Mouse (Mus musculus): ENCODE measurements around the gene Khdrbs1.
A peak's percentile ranks its signal among the peaks of the same experiment; 100 is the strongest.
"Not testable (repeated sequence)": the region's sequence is repeated elsewhere in the genome, so short reads cannot be mapped to it uniquely, and the experiment has no call there.

The Khdrbs1 gene

DNA sequence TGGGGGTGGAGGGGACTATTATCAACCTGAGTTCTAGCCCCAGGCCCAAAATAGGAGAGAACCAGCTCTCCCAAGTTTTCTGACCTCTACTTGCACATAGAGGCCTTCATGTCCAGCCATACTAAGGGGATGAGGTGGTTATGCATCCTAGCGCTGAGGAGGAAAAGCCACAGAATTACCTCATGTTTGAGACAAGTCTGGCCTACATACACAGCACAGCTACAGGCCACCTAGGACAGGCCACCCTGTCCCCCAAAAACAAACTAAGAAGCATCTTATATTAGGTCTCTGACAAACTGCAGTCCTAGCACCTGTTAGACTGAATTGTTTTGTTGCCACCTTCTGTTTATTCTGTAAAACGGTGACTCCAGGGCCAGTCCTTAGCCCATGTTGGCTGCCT lies 1.4 kb upstream of the Khdrbs1 start:
- no peak for DNase-seq (ENCODE audit: low read depth, low spot score)

DNA sequence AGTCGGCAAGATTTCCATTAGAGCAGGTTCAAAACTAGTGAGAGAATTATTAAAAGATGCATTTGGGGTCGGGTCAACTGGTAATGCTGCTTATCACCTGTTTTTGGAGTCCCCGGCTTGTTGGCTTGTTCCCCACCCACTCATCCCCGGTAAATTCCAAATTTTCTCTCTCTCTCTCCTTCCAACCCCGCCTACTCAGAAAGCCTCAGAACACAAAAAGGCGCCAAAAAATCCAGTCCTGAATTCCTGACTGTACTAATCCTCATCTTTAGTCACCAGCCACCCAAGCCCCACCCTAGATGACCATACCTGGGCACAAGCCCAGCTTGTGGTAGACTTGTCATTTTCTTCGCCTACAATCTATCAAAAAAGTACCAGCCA lies 897 bp upstream of the Khdrbs1 start:
- DNase-seq (ENCODE audit: low read depth, low spot score) = peak; percentile 56

DNA sequence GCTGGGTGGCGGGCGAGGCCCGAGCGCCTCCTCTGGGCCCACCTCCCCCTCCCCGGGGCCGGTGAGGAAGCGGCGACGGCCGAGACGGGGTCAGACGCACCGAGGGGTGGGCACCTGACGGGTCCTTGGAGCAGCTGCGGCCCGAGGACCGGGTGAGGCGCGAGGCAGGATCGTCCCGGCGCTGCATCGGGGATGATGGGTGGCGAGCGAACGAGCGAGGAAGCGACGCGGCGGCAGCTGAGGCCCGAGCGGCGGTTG lies 200 bp downstream of the Khdrbs1 start:
- no peak for DNase-seq (ENCODE audit: low read depth, low spot score)

DNA sequence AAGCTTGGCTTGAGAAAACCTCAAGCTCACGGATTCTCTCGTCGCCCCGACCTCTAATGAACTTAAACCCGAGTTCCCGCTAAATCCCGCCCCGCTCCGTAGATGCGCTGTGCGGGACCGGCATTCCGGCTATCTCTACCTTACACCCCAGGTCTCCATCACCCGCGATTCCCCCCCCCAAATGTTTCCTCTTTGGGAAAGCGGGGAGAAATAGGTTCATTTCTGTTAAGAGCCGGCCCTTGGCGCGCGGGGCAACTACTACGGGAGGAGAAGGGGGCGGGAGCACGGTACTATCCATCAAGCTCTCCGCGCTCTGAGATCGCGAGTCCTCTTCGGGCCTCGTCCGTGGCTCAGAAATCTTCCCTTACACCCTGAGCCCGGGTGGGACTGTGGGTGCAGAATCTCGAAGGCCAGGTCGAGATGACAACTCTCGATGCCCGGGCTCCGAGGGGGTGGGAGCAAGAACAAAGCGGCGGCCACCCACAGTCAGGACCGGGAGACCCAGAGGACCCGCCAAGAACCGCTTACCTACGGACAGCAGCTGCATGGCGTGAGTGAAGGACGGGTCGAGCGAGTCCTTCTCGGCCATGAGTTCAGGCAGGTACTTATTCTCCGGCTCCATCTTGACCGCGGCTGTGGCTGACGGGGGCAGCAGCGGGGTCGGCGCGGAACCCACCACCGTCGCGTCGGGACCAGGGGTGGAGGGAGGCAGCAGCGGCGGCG lies 691 bp downstream of the Khdrbs1 start:
- DNase-seq (ENCODE audit: low read depth, low spot score) = peak; percentile 35

DNA sequence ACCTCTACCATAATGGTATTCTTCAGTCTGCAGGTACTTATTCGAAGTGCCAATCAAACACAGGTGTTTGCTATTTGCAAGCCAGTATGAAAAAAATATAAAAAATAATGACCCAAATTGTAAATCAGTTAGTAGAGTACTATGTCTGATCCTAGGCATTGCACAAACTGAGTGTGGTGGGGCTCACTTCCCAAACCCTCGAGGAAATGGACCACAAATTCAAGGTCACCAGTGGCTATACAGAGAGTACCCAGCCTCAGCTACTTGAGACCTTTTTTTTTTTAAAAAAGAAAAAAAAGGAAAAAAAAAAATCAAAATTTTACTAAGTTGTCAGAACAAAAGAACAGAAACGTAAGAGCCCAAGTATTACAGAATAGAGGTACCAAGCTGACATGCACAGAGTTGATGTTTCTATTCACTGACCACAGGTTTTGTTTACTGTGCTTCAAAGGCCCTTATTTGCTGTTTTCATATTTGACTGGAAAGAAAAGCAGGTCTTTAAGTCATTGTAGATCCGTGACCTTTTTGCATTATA lies 2.9 kb downstream of the Khdrbs1 start:
- DNase-seq (ENCODE audit: low read depth, low spot score) = no peak

DNA sequence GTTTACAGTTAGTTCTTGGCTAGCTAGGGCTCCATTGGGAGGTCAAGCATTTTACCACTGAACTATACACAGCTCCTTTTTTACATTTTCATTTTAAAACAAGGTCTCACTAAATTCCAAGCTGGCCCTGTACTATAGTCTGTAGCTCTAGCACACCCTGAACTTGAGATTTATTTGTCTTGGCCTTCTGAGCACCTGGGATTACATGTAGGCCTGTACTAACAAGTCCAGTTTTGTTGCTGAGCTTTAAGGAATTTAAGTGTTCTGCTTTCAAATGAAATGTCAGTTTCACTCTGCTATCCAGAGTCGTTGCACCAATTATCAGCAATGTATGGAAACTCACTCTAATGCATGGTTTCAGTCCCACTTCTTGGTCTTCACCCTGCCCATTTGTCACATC lies 5.9 kb downstream of the Khdrbs1 start:
- DNase-seq (ENCODE audit: low read depth, low spot score) = no peak

DNA sequence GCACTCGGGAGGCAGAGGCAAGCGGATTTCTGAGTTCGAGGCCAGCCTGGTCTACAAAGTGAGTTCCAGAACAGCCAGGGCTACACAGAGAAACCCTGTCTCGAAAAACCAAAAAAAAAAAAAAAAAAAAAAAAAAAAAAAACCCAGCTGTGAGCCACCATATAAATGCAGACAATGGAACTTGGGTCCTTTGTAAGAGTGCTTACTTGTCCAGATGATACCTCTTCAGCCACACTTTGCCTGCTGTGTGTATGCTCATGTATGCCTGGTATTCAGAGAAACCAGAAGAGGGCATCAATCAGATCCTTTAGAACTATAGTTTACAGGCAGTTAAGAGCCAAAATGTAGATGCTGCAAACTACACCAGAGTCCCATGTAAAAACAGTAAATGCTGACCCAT lies 6.6 kb downstream of the Khdrbs1 start:
- not testable (repeated sequence) for DNase-seq (ENCODE audit: low read depth, low spot score)

DNA sequence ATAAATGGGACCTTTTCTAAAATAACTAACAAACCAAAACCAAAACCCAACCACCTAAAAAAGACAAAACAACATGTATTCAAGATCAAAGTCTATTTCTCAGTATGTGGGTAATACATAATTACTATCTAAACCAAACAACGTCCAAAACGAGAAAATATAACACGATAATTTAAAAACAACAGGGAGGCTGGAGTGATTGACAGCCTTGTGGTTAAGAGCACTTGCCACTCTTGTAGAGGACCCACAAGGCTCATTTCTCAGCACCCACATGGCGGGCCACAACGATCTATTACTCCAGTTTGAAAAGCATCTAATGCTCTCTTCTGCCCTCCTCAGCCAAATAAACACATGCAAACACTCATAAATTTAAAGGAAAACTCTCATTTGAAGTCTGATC lies 10.7 kb downstream of the Khdrbs1 start:
- no peak for DNase-seq (ENCODE audit: low read depth, low spot score)

DNA sequence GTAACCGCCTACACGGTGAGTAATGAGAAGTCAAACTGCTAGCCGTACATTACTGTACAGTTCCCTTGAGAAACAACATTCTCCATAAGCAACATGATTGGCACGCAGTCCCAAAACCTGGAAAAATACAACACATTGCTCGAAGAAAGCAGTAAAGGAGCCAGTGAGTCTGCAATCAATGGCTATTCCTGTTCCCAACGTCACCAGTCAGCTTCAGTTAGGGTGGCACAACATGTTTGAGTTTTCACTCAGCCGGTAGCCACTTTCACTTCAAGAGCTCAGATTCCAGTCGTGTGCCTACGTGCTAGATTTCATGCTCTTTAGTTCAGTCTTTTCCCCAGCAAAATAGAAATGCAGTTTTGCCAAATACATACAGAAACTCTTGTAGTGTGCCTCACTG lies 25.8 kb downstream of the Khdrbs1 start:
- DNase-seq (ENCODE audit: low read depth, low spot score) = no peak

DNA sequence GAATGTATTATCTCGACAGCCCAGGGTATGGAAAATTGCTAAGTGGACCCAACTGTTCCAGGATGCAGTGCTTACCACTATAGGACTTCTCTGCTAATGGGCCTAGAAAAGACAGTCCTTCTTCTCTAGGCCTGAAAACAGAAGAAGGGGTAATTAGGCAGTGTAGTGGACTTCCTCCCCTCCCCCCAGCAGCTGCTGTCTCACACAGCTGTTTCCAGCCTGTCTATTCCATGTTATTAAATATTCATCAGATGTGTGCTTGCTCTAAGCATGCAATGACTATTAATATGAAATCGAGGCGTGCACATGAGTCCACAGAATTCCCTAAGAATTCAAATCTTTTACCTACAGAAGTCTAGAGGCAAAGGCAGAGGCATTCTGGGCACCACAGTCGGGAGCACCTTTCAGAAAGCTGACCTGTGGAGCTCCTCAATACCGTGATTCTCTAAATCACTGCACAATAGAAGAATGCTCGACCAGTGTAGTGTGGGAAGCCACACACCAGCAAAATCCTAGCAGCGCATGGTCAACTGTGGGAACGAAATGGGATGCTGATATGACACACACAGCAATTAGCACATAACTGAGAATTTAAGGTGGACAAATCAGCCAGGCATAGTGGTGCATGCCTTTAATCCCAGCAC lies 32.5 kb downstream of the Khdrbs1 start:
- DNase-seq (ENCODE audit: low read depth, low spot score) = no peak

DNA sequence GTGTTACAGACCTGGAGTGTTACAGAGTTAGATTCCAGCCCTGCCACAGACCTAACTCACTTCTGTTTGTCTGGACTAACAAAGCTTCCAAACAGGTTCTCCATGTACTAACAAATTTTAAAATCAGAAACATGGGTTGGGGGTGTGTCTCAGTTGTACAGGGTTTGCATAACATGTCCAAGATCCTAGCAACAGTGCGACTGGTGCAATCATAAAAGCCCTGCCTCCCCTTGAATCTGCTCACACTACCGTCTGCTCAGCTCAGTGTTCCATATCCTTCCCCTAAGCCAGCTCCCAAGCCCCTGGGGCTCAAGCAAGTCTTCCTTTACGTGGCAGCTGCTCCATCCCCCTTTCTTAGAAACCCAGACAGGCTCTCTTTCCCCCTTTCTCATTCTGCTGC lies 35.4 kb downstream of the Khdrbs1 start:
- DNase-seq (ENCODE audit: low read depth, low spot score) = no peak

DNA sequence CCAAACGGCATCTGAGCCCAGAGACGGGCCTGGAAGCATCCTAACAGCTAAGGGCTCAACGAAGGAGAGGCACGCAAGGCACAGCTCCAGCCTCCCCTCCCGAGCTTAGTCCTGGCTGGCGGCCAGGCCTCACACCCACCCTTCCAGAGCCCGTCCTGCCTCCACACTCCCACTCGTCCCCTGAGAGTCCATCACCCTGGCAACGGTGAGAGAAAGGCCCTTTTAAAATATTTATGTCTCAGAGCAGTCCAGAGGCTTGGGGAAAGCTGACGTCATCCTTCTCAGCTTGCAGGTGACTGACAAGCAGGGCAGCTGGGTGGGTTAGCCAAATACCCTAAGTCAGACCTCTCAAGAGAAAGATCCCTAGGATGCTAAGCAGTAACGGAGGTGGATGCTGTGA lies 39.6 kb downstream of the Khdrbs1 start:
- peak; percentile 42 for DNase-seq (ENCODE audit: low read depth, low spot score)

DNA sequence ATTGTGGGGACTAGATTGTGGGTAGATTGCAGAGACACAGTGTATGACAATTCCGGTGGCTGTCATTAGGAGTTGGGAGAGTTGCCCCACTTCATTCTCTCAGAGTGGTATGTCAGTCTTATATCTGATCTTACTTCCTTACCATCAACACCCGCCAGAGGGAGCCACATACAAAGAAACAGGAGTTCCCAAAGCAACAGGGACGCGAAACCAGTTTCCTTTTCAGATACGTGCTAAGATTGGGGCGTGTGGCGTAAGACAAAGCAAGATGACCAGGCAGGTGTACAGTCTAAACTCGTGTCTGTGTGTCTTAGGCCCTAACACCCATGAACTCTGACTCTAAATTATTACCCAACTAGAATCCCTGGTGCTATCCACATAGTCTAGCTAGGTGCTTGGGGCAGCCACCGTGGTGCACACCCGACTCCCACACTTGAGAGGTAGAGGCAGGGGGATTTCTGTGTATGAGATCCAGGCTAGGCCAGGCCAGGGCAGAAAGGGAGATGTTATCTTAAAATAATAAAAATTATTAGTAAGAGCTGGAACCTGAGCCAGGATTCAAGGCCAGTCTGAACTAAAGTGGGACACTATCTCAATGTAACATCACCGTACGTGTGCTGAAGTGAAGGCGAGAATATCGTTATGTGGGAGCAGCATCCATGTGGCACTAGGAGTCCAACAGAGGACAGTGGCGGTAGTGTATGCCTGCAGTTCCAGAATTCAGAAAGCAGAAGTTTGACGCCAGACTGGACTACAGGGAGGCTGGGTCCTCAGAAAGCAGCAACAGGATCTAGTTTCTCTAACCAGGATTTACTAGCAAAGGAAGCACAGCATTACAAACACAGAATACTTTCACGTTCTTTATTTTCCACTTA lies 40.4 kb downstream of the Khdrbs1 start:
- DNase-seq (ENCODE audit: low read depth, low spot score) = peak; percentile 84

DNA sequence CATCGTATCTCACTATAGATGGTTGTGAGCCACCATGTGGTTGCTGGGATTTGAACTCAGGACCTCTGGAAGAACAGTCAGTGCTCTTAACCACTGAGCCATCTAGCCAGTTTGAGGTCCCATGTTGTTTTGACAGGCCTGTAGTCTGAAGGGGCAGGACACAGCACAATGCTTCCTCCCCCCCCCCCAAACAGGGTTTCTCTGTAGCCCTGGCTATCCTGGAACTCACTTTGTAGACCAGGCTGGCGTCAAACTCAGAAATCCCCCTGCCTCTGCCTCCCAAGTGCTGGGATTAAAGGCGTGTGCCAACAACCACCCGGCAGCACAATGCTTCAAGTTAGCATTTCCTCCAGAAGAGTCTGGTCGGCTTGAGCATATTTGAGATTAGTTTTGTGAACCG lies 41.4 kb downstream of the Khdrbs1 start:
- DNase-seq (ENCODE audit: low read depth, low spot score) = not testable (repeated sequence)

DNA sequence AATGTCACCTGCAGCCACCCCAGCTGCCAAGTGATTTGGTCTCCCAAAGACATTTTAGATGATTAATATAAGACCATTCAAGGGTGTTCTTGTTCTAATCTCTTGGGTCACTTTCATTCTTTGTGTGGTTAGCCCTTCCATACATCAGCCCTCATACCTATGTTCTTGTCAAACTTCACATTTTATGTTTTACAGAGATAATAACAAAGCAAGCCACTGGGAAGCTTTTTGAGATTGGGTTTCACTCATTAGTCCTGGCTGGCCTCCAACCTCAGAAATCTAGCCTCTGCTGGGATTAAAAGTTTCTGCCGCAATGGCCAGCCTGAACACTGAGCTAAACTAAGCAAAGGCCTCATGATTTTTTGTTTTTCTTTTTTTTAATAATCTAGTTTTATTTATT lies 41.9 kb downstream of the Khdrbs1 start:
- no peak for DNase-seq (ENCODE audit: low read depth, low spot score)

DNA sequence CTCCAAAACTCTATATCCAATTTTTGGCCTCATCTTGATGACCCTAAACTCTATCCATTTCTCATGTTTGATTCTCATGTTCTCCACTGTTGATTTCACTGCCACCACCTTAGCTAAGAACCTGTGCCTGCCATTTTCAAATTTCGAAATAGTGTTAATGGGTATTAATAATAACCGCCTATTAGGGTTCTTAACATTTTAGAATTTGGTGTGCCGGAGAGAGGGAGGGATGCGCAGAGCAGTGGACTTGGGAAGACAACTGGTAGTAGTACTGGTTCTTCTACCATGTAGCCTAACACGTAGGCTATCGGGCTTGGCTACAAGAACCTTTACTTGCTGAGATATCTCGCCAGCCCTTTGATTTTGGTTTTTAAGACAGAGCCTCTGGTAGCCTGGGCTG lies 44.9 kb downstream of the Khdrbs1 start:
- DNase-seq (ENCODE audit: low read depth, low spot score) = no peak

DNA sequence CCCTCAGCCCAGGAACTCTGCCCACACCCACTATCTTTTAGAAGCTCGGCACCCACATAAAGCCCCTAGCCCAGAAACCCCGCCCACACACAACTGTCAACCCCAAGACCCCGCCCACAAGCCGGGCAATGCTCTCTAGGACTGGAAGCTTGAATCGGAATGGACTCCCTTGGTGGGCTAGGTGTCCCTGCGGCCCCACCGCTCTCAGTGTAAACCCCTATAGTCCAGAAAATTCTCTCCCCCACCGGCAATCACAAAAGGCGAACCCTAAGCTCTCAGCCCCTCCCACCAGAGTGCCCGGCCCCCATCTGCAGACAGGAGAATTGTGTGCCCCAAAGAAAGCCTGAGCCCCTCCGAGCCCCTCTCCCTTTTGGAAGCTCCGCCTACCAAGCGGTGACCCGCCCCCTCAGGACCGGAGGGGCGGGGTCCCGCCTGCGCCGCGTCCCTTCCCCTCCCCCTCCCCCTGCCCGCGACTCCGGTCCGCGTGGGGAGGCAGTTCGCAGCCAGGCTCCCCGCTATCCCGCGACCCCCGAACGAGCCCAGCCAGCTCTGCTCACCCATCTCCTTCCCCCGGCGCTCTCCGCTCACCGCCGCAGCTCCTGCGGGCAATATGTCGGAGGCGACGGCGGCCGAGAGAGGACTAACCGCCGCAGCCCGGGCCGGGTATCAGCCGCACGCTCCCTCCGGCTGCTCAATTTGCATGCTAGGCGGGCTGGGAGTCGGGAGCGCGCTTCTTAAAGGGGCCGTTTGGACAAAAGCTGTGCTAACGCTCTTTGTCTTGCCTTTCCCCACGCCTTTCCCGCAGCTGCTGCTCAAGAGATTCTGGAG lies 45.7 kb downstream of the Khdrbs1 start, which contains the start of gene Tmem39b:
Gene Tmem39b (minus strand): TSS at position 681 of the 828 bp plus-strand sequence.
- peak; percentile 91 for DNase-seq (ENCODE audit: low read depth, low spot score)

DNA sequence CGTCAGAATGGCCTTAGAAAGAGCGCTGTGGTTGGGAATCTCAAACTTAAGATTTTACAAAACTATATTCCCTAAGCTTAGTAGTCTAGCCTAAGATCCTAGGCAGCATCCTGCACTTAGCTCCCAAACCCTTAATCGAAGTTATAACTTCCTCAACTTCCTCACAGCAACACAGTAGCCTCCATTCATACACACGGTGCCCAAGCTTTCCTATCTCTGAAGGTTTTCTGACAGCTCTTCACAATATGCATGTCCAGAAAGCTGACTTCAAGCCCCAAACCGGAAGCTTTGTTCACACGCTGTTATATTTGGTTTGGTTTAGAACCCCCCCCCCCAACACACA lies 46.3 kb downstream of the Khdrbs1 start:
- no peak for DNase-seq (ENCODE audit: low read depth, low spot score)

DNA sequence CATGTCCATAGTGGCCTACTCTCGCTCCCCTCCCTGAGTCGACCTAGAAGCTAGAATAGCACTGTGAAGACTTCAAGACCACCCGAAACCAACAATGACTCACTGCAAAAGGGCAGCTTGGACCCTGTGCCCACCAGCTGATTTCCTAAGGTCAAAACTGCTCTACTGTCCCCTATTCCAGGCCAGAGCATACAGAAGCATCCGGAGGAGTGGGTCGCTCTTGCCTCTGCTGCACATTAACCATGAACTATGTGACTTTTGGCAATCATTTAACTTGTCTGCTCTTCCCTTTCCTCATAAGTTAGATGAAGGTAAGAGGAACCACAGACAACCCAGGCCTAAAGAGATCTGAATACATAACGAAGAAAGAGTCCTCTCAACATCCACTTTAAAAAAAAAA lies 57.6 kb downstream of the Khdrbs1 start:
- no peak for DNase-seq (ENCODE audit: low read depth, low spot score)

DNA sequence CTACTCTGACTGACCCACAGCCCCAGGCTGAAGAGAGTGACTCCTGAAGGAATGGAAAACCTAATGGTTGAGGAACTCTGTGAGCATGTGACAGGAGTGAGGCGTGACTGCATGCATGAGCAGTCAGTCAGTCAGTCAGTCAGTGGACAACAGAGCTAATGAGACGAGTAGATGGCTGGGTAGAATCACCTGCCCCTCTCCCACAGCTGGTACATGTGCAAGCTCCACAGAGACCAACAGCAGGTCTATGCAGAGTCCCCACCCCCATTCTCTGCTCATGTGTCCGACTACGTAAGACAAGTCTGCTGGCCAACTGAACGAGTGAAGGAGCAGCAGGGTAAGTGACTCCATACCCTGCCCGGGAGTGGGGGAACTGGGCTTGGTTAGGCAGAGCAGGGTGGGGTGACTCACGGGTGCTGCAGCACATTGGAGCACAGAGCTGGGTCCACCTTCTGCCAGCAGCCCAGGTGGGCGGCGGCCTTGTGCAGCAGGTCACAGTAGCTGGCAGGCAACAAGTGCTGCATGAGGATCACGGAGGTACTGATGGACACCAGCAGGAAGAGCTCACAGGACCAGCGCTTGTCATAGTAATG lies 58.1 kb downstream of the Khdrbs1 start:
- no peak for DNase-seq (ENCODE audit: low read depth, low spot score)

DNA sequence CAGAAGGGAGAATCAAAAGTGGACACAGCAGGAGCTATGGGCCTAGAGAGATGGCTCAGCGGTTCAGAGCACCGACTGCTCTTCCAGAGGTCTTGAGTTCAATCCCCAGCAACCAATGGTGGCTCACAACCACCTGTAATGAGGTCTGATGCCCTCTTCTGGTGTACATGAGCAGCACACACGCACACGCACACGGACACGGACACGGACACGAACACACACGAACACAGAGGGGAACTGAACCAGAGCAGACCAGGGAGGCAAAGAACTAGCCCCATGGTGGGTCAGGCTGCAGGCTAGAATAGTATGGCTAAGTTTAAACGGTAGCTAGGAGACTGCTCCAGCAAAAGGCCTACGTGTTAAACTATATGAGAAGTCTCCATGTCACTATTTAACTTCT lies 60.3 kb downstream of the Khdrbs1 start:
- DNase-seq (ENCODE audit: low read depth, low spot score) = no peak
